Mouse (Mus musculus) liver, postnatal 0 days (tissue): ENCODE data around the gene Cyp46a1.

ENCODE experiments used
- CTCF ChIP-seq: sonication (generic); IDR thresholded peaks from 2 replicates; pipeline ENCODE4 v1.5.1; 2016; ENCODE audit warnings: antibody characterized with exemption, low read depth
- EP300 ChIP-seq: IDR thresholded peaks from 2 replicates; pipeline ENCODE4 v1.6.1; 2016; ENCODE audit warnings: antibody characterized with exemption, low read depth, mild to moderate bottlenecking

DNA sequence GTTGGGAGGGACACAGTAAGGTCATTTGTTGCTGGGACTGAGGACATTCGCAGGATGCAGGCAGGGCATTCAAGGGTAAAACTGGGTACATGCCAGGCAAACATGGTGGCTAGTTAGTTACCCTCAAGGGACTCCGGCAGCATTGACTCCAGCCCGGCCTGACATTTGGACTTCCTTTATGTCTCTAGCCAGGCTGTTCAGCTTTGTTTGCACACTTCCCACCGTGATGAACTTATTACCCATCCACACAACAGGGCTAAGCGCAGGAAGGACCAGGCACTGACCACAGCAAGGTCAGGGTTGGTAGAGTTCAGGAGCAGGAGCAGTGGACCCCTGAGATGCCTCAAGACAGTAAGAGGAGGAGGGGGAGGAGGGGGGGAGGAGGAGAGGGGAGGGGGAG is 34.7 kb downstream of the Cyp46a1 start:
- TF ChIP-seq CTCF = no peak
- no peak for TF ChIP-seq EP300
